Mouse (Mus musculus): Measurements from ENCODE around the gene Ehhadh. TPM values are rescaled to one million over a fixed set of nuclear protein-coding genes. Genes with fewer than 3 reads are reported as not detected.

The Ehhadh gene
- polyA plus RNA-seq, 1 experiment: 0.11 TPM

DNA sequence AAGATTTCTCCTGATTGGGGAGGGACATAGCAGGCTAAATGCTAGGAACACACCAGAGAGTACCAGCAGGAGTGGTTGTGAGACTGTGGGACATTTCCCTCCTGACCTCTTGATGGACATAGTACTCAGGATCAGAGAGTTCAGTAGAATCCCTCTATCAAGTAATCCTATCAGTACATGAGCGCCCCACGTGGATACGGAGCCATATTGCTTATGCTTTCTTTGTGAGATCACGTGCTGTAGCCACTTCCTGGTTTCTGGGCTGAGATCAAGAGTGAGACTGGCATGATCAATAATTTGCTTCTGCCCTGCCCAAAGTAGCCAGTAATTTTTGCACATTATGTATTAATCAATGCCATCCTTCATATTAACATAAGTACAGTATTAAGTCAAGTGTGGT lies 2.6 kb downstream of the Ehhadh start:
- no peak for TF ChIP-seq MYOG (IDR thresholded peaks at IDR 0.05; ENCODE audit: control insufficient read depth in 1 of 3, insufficient read depth in 1 of 3, insufficient read length in 2 of 3, low read depth in 2 of 3)
- no peak for TF ChIP-seq E2F4 (IDR thresholded peaks at IDR 0.05; ENCODE audit: insufficient read depth)
- TF ChIP-seq REST (IDR thresholded peaks at IDR 0.05; ENCODE audit: insufficient read depth, insufficient read length): no peak
- no peak for TF ChIP-seq MAX (IDR thresholded peaks at IDR 0.05; ENCODE audit: low read depth)
- H3K4me2 ChIP-seq (ENCODE audit: low read depth): no peak overlapping the region
- H3K27me3 ChIP-seq (ENCODE audit: control insufficient read depth, insufficient read depth, insufficient read length): no peaks in the 10 kb centered on the region
- H3K4me3 ChIP-seq: no peak overlapping the region
- no peaks in the 10 kb centered on the region for H3K36me3 ChIP-seq (ENCODE audit: control insufficient read depth, insufficient read depth)
- H3ac ChIP-seq (ENCODE audit: control insufficient read depth, insufficient read length): no peak overlapping the region
- H3K79me2 ChIP-seq (ENCODE audit: control insufficient read depth, insufficient read depth): no peaks in the 10 kb centered on the region

DNA sequence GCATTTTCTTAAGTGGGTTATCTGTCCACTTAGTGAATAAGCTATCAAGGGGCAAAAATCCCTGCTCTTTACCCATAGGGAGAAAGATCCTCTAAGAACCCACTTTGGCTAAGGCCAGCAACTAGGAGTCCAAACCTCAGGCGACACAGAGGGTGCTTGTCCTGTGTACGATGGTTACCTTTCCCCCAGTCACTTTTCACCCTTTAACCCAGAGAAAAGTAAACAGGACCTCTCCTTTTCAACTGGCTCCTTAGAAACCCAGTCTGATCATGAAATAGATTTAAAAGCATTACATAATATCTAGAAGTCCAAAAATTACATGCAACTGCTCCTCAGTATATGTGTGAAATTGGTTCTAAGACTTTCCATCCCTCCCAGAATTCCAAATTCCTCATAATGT lies 4.8 kb downstream of the Ehhadh start:
- peaks cover 6% of the 10 kb centered on the region for H3K27me3 ChIP-seq (ENCODE audit: control insufficient read depth, insufficient read depth, insufficient read length)
- no peak overlapping the region for H3ac ChIP-seq (ENCODE audit: control insufficient read depth, insufficient read length)
- no peak for TF ChIP-seq REST (IDR thresholded peaks at IDR 0.05; ENCODE audit: insufficient read depth, insufficient read length)
- TF ChIP-seq SRF (IDR thresholded peaks at IDR 0.05; ENCODE audit: control insufficient read depth, insufficient read length, low read depth): no peak
- TF ChIP-seq MAX (IDR thresholded peaks at IDR 0.05; ENCODE audit: low read depth): no peak
- TF ChIP-seq POLR2A (IDR thresholded peaks at IDR 0.05; ENCODE audit: insufficient read length, low read depth): no peak
- TF ChIP-seq CEBPB (IDR thresholded peaks at IDR 0.05; ENCODE audit: insufficient read depth, poor library complexity, severe bottlenecking): no peak
- no peak for TF ChIP-seq E2F4 (IDR thresholded peaks at IDR 0.05; ENCODE audit: insufficient read depth)
- TF ChIP-seq MYOG (IDR thresholded peaks at IDR 0.05; ENCODE audit: control insufficient read depth in 1 of 3, insufficient read depth in 1 of 3, insufficient read length in 2 of 3, low read depth in 2 of 3): no peak
- TF ChIP-seq POLR2AphosphoS2 (IDR thresholded peaks at IDR 0.05; ENCODE audit: insufficient read length, low read depth): no peak
- no peak for TF ChIP-seq TCF12 (IDR thresholded peaks at IDR 0.05; ENCODE audit: insufficient read depth, poor library complexity, severe bottlenecking)
- TF ChIP-seq MYOD1 (IDR thresholded peaks at IDR 0.05; ENCODE audit: control insufficient read depth in 1 of 3, insufficient read length in 2 of 3, low read depth in 2 of 3): no peak
- TF ChIP-seq USF1 (IDR thresholded peaks at IDR 0.05; ENCODE audit: low read depth): no peak
- TF ChIP-seq TCF3 (IDR thresholded peaks at IDR 0.05; ENCODE audit: insufficient read length, low read depth): no peak
- no peak overlapping the region for H3K4me2 ChIP-seq (ENCODE audit: low read depth)
- H3K79me2 ChIP-seq (ENCODE audit: control insufficient read depth, insufficient read depth): no peaks in the 10 kb centered on the region
- H3K36me3 ChIP-seq (ENCODE audit: control insufficient read depth, insufficient read depth): no peaks in the 10 kb centered on the region
- H3K4me3 ChIP-seq: no peak overlapping the region

DNA sequence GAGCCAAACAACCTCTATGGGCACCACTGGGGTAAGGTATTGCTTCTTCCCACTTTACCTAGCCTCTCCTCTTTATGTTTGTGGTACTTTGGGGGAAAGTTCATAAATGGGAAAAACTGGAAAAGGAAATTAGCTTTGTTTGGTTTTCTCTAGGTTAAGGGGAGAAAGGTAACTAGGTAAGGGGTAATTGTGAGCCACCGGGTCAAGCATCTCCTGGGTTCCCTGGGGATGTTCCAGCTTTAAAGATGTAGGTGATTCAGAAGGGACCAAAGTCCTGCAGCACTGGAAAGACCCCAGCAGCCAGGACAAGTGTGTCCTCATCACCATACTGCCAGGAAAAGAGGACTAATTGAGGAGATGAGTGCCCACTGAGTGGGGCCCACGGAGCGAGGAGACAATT lies 5.7 kb downstream of the Ehhadh start:
- Histone ChIP-seq H3K4me2 (ENCODE audit: low read depth) (no peak overlapping the region), H3ac (ENCODE audit: control insufficient read depth, insufficient read length) (no peak overlapping the region), H3K36me3 (ENCODE audit: control insufficient read depth, insufficient read depth) (no peaks in the 10 kb centered on the region), H3K27me3 (ENCODE audit: control insufficient read depth, insufficient read depth, insufficient read length) (peaks cover 6% of the 10 kb centered on the region), H3K79me2 (ENCODE audit: control insufficient read depth, insufficient read depth) (no peaks in the 10 kb centered on the region), H3K4me3 (no peak overlapping the region)
- TF ChIP-seq SRF (IDR thresholded peaks at IDR 0.05; ENCODE audit: control insufficient read depth, insufficient read length, low read depth): no peak
- no peak for TF ChIP-seq MYOG (IDR thresholded peaks at IDR 0.05; ENCODE audit: control insufficient read depth in 1 of 3, insufficient read depth in 1 of 3, insufficient read length in 2 of 3, low read depth in 2 of 3)
- no peak for TF ChIP-seq E2F4 (IDR thresholded peaks at IDR 0.05; ENCODE audit: insufficient read depth)
- TF ChIP-seq MYOD1 (IDR thresholded peaks at IDR 0.05; ENCODE audit: control insufficient read depth in 1 of 3, insufficient read length in 2 of 3, low read depth in 2 of 3): no peak
- TF ChIP-seq POLR2A (IDR thresholded peaks at IDR 0.05; ENCODE audit: insufficient read length, low read depth): no peak
- no peak for TF ChIP-seq REST (IDR thresholded peaks at IDR 0.05; ENCODE audit: insufficient read depth, insufficient read length)

DNA sequence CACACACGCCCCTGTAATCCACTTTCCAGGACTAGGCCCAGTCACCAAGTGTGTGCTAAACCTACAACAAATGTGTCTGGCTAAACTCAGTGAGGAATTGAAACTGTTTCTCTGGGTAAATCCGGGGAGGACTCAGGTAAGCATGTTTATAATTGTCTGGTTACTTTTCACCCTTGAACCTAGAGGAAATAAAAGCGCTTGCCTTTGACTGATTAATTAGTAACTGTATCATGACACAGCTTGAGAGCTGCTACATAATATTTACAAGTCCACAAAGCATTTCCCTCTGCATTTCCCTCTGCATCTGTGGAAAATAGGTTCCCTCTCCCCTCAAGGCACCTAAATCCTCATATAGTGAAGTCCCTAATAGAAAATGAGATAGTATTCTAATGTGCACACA lies 6.3 kb downstream of the Ehhadh start:
- Histone ChIP-seq H3K79me2 (ENCODE audit: control insufficient read depth, insufficient read depth) (no peaks in the 10 kb centered on the region), H3K4me2 (ENCODE audit: low read depth) (no peak overlapping the region), H3ac (ENCODE audit: control insufficient read depth, insufficient read length) (no peak overlapping the region), H3K4me3 (no peak overlapping the region), H3K36me3 (ENCODE audit: control insufficient read depth, insufficient read depth) (no peaks in the 10 kb centered on the region), H3K27me3 (ENCODE audit: control insufficient read depth, insufficient read depth, insufficient read length) (peaks cover 6% of the 10 kb centered on the region)
- TF ChIP-seq MYOG (IDR thresholded peaks at IDR 0.05; ENCODE audit: control insufficient read depth in 1 of 3, insufficient read depth in 1 of 3, insufficient read length in 2 of 3, low read depth in 2 of 3): no peak
- no peak for TF ChIP-seq POLR2A (IDR thresholded peaks at IDR 0.05; ENCODE audit: insufficient read length, low read depth)
- no peak for TF ChIP-seq TCF3 (IDR thresholded peaks at IDR 0.05; ENCODE audit: insufficient read length, low read depth)
- TF ChIP-seq SRF (IDR thresholded peaks at IDR 0.05; ENCODE audit: control insufficient read depth, insufficient read length, low read depth): no peak
- TF ChIP-seq POLR2AphosphoS2 (IDR thresholded peaks at IDR 0.05; ENCODE audit: insufficient read length, low read depth): no peak
- TF ChIP-seq USF1 (IDR thresholded peaks at IDR 0.05; ENCODE audit: low read depth): no peak
- TF ChIP-seq E2F4 (IDR thresholded peaks at IDR 0.05; ENCODE audit: insufficient read depth): no peak
- no peak for TF ChIP-seq MAX (IDR thresholded peaks at IDR 0.05; ENCODE audit: low read depth)
- TF ChIP-seq CEBPB (IDR thresholded peaks at IDR 0.05; ENCODE audit: insufficient read depth, poor library complexity, severe bottlenecking): no peak
- no peak for TF ChIP-seq REST (IDR thresholded peaks at IDR 0.05; ENCODE audit: insufficient read depth, insufficient read length)
- TF ChIP-seq TCF12 (IDR thresholded peaks at IDR 0.05; ENCODE audit: insufficient read depth, poor library complexity, severe bottlenecking): no peak
- TF ChIP-seq MYOD1 (IDR thresholded peaks at IDR 0.05; ENCODE audit: control insufficient read depth in 1 of 3, insufficient read length in 2 of 3, low read depth in 2 of 3): no peak

DNA sequence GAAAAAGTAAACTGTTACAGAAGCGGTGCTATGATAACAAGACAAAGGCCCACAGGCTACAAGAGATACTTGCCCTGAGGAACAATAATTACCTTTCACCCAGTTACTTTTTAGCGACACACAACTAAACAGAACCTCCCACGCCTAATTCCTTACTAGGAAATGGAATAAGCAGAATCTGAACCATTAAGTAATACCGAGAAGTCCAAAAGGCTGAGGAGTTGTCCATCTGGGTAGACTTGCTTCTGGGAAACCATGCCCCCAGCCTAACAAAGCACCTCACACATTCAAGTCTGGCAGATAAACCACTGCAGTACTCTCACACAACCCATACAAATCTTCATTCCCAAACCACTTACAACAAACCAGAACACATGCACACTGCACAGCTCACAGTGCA lies 8.5 kb downstream of the Ehhadh start:
- no peaks in the 10 kb centered on the region for H3K36me3 ChIP-seq (ENCODE audit: control insufficient read depth, insufficient read depth)
- H3ac ChIP-seq (ENCODE audit: control insufficient read depth, insufficient read length): no peak overlapping the region
- H3K27me3 ChIP-seq (ENCODE audit: control insufficient read depth, insufficient read depth, insufficient read length): peaks cover 12% of the 10 kb centered on the region
- H3K4me2 ChIP-seq (ENCODE audit: low read depth): no peak overlapping the region
- no peak overlapping the region for H3K4me3 ChIP-seq
- TF ChIP-seq POLR2AphosphoS2 (IDR thresholded peaks at IDR 0.05; ENCODE audit: insufficient read length, low read depth) (no peak), TCF3 (IDR thresholded peaks at IDR 0.05; ENCODE audit: insufficient read length, low read depth) (no peak), CEBPB (IDR thresholded peaks at IDR 0.05; ENCODE audit: insufficient read depth, poor library complexity, severe bottlenecking) (no peak), POLR2A (IDR thresholded peaks at IDR 0.05; ENCODE audit: insufficient read length, low read depth) (no peak), TCF12 (IDR thresholded peaks at IDR 0.05; ENCODE audit: insufficient read depth, poor library complexity, severe bottlenecking) (no peak), MAX (IDR thresholded peaks at IDR 0.05; ENCODE audit: low read depth) (no peak), E2F4 (IDR thresholded peaks at IDR 0.05; ENCODE audit: insufficient read depth) (no peak), MYOG (IDR thresholded peaks at IDR 0.05; ENCODE audit: control insufficient read depth in 1 of 3, insufficient read depth in 1 of 3, insufficient read length in 2 of 3, low read depth in 2 of 3) (no peak), SRF (IDR thresholded peaks at IDR 0.05; ENCODE audit: control insufficient read depth, insufficient read length, low read depth) (no peak), USF1 (IDR thresholded peaks at IDR 0.05; ENCODE audit: low read depth) (no peak), REST (IDR thresholded peaks at IDR 0.05; ENCODE audit: insufficient read depth, insufficient read length) (no peak)
- H3K79me2 ChIP-seq (ENCODE audit: control insufficient read depth, insufficient read depth): no peaks in the 10 kb centered on the region
